Mouse (Mus musculus) kidney, adult 2 months (tissue): ENCODE results near the gene Sohlh1.

Source experiments
- CTCF ChIP-seq: fragments of 200-500 bp; conservative IDR thresholded peaks from 2 replicates; pipeline ENCODE4 v1.5.1; 2011; ENCODE audit warnings: low read depth, mild to moderate bottlenecking, control low read depth, low read length, moderate library complexity, mixed read lengths; ENCODE audit not compliant: insufficient read depth, insufficient read length
- POLR2A ChIP-seq: fragments of 200-500 bp; IDR thresholded peaks from one replicate; pipeline ENCODE4 v1.6.1; 2011; ENCODE audit warnings: low read depth, low read length, control low read depth

DNA sequence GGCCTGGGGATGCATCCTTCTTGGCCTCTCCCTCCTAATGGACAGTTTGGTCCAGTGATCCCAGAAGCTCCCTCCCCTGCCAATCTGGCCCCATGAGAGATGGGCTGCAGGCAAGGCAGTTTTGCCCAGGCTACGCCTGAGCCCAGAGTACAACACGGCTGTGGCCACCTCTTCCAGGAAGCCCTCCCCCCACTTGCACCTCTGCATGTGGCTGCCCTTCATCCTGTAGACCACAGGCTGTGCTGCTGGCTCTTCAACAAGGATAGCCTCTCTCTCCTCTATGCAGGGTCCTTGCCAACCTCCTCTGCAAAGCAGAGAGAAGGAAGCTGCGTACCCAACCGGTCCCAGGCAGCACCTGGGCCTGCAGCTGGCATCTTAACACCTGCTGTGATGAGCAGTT is 32.0 kb upstream of the Sohlh1 start:
- TF ChIP-seq POLR2A = no peak
- TF ChIP-seq CTCF = no peak
